Mouse (Mus musculus) frontal cortex, adult (tissue): ENCODE measurements around the gene Tfap4.
A peak's percentile ranks its signal among the peaks of the same experiment; 100 is the strongest.

Experiments used
- ATAC-seq: cut with Nextera tagmentation; 2 replicates; pipeline ENCODE4 v1.9.2; 2017; ENCODE audit warnings: mild to moderate bottlenecking, moderate library complexity, mixed read lengths; ENCODE audit not compliant: low TSS enrichment

The Tfap4 gene

DNA sequence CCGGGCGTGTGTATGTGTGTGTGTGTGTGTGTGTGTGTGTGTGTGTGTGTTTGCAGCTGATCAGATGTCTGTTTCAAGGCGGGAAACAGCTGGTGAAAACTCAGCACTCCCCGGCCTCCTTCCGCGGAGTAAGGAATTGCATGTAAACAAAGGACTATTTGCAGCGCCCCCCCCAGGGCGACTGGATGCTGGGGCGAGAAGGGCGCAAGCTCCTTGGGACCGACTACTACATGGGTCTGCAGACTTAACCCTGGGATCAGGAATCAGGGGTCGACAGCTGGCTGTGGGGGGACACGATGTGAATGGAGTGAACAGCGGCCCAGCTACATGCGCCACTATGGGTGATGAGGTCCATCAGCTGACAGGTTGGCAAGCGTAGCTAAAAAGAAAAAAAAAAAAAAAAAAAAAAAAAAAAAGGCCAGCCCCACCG lies at the start of gene Tfap4:
TSS of gene Tfap4 (minus strand) at position 140 of the 430 bp plus-strand sequence.
- no peak for ATAC-seq

- no peak for ATAC-seq
These were observed 48.9 kb upstream of the Tfap4 start for GRCm38 (mm10) chr16:4608532-4609059.

DNA sequence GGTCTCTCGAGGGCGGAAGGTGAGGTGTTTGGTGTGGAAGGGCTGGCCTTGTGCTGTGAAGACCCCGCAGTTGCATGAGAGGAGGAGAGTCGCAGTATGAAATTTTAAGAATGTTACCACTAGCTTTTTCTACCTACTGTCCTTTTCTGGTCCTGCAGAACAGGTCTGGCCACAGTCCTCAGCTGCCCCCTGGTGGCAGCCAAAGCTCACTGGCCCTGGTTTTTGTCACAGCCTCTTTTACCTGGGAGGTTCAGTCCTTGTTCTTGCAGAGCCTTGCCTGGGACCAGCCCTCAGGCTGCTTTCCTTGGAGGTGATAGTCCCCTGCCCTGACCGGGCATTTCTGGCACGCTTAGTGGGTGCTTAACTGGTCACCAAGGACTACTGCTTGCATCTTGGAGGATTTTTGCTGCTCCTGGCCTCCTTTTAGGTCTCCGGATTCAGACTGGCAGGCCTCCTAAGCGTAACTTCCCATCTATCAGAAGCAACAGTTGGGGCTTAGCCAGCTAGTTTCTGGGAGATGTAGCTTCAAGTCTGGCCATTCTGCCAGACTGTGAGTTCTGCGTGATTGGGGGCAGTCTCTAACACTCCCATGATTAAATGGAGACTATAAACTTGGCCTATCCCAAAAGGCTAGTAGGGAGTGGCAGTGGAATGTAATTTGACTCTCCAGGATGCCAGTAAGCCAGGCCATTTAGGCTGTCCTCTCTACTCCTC lies 48.3 kb upstream of the Tfap4 start:
- peak; percentile 76 for ATAC-seq

- ATAC-seq, result no peak
These were observed 46.9 kb upstream of the Tfap4 start for GRCm38 (mm10) chr16:4606431-4607084.

- ATAC-seq, result no peak
These were observed 46.0 kb upstream of the Tfap4 start for GRCm38 (mm10) chr16:4605514-4606131.

DNA sequence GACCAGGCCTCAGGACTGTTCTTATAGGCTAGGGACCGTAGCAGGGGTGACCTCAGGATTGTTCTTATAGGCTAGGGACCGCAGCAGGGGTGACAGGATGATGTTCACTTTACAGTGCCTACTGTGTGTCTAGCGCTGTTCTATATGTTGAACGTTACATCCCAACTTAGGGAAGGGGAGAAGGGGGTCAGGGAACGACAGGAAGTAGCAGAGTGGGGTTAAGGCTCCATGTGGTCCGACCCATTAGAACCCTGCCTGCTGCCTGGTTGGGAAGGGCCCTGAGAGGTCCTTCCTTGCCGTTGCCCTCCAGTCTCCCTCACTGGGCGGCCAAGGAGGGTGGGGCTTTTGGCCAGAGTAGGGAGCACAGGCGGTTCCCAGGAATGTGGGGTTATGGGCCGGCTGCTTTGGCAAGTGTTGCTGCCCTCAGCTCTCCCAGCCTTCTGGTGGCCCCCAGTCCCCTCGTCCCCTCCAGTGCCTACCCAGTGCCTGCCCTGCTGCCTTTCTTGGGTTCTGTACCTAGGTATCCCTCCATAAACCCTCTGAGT lies 44.7 kb upstream of the Tfap4 start:
- ATAC-seq, result no peak

- ATAC-seq, result no peak
These were observed 43.8 kb upstream of the Tfap4 start for GRCm38 (mm10) chr16:4603453-4603837.

GRCm38 (mm10) chr16:4602766-4603452 lies 43.3 kb upstream of the Tfap4 start:
- no peak for ATAC-seq

DNA sequence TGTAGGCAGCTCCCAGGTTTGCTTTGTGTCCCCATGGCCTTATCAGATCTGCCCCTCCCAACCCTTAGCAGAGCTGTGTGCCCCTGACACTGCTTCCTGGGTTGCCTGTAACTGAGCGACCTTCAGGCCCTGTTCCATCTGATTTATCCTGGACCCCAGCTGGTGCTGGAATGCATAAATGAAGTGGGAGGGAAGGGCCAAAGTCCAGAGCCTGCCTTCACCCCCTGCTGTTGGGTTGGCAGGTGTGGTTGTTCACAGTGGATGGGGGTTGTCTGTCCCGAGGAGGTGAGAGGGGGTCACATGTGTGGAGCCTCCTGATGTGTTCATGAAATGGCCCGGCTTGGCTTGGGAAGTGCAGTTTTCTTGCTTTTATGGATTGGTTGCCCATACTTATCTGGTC lies 42.5 kb upstream of the Tfap4 start:
- ATAC-seq, result no peak

GRCm38 (mm10) chr16:4600701-4601310 lies 41.2 kb upstream of the Tfap4 start:
- ATAC-seq, result no peak

DNA sequence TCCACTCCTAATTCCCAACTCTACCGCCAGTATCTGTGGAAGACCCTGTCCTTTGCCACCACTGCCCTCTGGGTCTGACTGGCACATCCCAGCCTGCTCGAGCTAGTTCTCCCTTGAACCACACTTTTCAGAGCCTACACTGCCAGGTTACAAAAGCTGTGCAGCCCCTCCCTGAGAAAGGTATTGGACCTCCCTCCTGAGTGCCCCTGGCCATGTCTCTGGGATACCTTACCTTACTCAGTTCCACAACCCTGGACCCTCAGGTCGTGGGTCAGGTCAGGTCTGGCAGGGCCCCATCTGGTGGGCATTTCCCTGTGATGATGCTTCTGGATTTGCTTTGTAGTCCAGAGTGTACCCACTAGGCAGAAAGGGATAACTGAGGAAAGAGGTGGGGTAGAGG lies 40.0 kb upstream of the Tfap4 start:
- no peak for ATAC-seq

- ATAC-seq, result no peak
These were observed 39.4 kb upstream of the Tfap4 start for GRCm38 (mm10) chr16:4598891-4599543.

- no peak for ATAC-seq
These were observed 38.4 kb upstream of the Tfap4 start for GRCm38 (mm10) chr16:4598041-4598440.

GRCm38 (mm10) chr16:4597296-4597695 lies 37.6 kb upstream of the Tfap4 start:
- no peak for ATAC-seq

- no peak for ATAC-seq
These were observed 37.2 kb upstream of the Tfap4 start for GRCm38 (mm10) chr16:4596836-4597235.

DNA sequence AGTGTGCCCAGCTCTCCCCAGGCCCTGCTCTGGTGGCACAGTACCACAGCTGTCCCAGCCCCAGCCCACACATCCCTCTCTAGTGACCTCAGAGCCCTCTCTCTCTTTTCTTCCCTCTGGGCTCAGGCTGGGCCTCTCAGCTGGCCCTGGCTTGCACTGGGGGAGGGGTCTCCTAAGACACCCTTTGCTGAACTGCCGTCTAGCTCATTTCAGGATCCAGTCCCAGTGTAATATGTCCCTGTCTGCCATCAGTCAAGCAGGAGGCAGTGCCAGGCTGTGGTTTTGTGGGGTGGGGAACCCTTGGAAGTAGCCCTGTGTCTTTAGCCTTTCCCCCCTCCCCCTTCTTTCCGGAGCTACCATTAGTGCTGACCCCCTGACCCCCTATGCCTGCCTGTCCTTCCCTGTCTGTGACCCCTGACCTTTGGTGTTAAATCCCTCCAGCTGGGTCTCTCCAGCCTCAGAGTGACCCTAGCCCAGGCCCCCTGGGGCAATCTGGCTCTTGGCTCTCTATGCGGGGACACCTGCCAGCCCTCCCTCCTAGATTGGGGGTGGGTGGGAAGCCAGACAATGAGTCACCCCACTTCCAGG lies 36.6 kb upstream of the Tfap4 start:
- no peak for ATAC-seq

GRCm38 (mm10) chr16:4595527-4595963 lies 35.9 kb upstream of the Tfap4 start:
- 0 out of 2 replicates have a peak, but pooled peaks have one; percentile 36 for ATAC-seq

DNA sequence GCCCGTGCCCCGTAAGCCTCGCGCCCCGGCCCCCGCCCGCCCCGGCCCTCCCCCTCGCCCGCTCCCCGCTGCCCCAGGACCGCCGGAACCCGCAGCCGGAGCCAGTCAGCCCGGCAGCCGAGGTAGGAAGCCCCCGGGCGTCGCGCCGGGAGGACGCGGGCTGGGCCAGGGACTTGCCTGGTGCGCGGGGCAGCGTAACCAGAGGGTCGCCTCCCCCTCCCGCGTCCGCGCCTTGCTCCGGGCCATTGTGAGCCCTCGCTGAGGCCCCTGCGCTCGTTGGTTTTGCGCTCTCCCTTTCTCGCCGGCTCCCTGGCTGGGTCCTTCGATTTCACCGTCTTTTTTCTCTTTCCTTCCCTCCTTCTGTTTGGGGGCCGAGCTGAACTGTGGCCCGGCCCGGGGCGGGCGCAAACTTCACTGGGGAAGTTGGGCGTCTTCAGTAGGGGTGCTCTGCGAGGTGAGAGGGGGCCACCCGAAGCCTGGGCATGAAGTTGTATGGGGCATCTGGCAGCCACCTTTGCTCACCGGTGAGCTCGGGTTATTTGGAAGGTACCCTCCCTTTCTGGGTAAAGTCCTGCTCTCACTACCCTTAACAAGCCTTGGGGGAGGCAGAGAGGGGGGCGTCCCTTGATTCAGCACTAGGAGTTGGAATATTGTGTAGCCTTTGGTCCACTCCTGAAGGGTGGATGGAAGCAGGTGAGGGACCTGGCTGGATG lies 35.3 kb upstream of the Tfap4 start:
- 0 out of 2 replicates have a peak, but pooled peaks have one; percentile 1 for ATAC-seq

DNA sequence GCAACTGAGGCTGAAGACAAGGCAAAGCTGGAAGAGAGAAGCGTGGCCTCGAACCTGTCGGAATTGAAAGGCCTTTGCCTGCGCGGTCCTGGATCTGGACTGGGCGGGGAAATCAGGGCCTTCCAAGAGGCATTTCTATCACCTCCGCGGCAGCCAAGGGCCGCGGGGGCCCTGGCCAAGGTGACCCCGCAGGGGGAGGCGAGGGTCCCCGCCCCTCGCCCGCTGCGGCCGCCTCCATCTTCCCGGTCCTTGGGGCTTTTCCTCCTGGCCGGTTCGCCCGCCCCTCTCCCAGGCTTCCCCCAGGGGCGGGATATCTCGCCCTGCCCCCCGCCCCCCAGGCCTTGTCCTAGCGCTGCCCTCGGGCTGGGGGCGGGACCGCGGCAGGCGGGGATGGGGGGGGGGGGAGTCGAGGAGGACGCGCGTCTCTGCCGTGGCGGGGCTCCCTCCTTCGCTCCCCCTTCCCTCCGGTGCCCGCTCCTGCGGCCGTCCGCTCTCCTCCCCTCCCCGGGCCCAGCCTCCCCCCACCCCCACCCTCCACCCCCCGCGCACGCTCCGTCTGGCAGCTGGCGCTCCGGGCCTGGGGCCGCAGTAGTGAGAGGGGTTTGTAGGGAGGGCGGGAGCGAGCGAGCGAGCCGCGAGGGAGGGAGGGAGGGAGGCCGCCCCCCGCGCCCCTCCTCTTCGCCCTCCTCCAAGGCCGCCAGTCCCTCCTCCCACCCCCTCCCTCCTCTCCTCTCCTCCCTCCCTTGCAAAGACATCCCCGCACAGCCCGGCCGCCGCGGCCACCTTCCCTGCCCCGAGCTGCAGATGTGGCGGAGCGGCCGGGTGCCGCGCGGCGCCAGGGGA lies 34.5 kb upstream of the Tfap4 start, which contains the start of gene Glis2:
TSS of gene Glis2 (plus strand) at position 743 of the 843 bp plus-strand sequence.
- 0 out of 2 replicates have a peak, but pooled peaks have one; percentile 8 for ATAC-seq
